Mouse (Mus musculus) heart, adult 2 months (tissue): ENCODE results near the gene Setd6.

Experiments used
- CTCF ChIP-seq: fragments of 200-600 bp; IDR thresholded peaks from 2 replicates; pipeline ENCODE4 v1.8.1; 2022; ENCODE audit warnings: antibody characterized with exemption, mild to moderate bottlenecking, moderate library complexity
- POLR2A ChIP-seq: fragments of 200-500 bp; IDR thresholded peaks from 2 replicates; pipeline ENCODE4 v1.6.1; 2011; ENCODE audit warnings: mild to moderate bottlenecking, low read depth, low read length, control low read depth; ENCODE audit not compliant: insufficient read depth

DNA sequence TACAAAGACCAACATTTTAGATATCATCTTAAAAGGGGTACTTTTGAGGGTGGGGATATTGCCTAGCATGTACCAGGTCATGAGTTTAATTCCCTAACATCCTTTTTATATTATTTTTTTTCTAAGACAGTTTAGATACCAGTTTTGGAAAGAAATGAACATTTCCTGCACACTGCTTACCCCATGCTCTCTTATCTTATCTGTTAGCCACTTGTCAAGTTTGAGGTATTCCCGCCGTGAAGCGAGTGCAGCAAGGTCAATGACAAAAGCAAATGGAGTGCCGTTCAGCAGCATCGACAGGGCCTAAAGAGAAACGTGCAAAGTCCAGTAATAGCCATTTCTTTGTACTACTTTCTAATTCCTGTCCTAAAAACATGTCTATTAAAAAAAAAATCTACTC, 44.6 kb downstream of the Setd6 start:
- TF ChIP-seq CTCF (no peak), POLR2A (no peak)
